Mouse (Mus musculus): ENCODE measurements around the gene Ahdc1. TPM values are rescaled to one million over a fixed set of nuclear protein-coding genes. Genes with fewer than 3 reads are reported as not detected.

Gene Ahdc1
- polyA plus RNA-seq, 1 experiment from 2014 or later: 10.5 TPM

GRCm38 (mm10) chr4:133083991-133084861 lies 73.2 kb downstream of the Ahdc1 start:
- WGBS: 19% methylated on average over 3 of the region's 3 CpGs
- Histone ChIP-seq H3K4me3 (no peak overlapping the region), H3K4me2 (replicated peaks) (peak overlapping the region; percentile 89), H3K9ac (peak overlapping the region; percentile 38; the same call in 1 of the 2 replicates), H3K36me3 (no peaks in the 10 kb centered on the region), H3K4me1 (peaks cover 38% of the 10 kb centered on the region), H3K27me3 (replicated peaks) (peaks cover 3% of the 10 kb centered on the region; the same call in 1 of the 2 replicates), H3K27ac (0 out of 2 replicates have a peak overlapping the region, but pooled peaks have one; percentile 3), H3K9me3 (no peaks in the 10 kb centered on the region)
- ATAC-seq (ENCODE audit: low FRiP score, low read depth): no peak

- Histone ChIP-seq H3K9me3 (no peaks in the 10 kb centered on the region), H3K4me1 (peaks cover 40% of the 10 kb centered on the region), H3K4me3 (peak overlapping the region; percentile 32)
Observed at GRCm38 (mm10) chr4:133085011-133085782, 74.1 kb downstream of the Ahdc1 start.

GRCm38 (mm10) chr4:133085783-133086342 lies 74.8 kb downstream of the Ahdc1 start:
- peak overlapping the region; percentile 89 for H3K4me2 ChIP-seq (replicated peaks)
- peaks cover 46% of the 10 kb centered on the region for H3K4me1 ChIP-seq
- H3K9me3 ChIP-seq: no peaks in the 10 kb centered on the region
- H3K27me3 ChIP-seq (replicated peaks): peaks cover 3% of the 10 kb centered on the region; the same call in 1 of the 2 replicates
- H3K9ac ChIP-seq: no peak overlapping the region
- no peak overlapping the region for H3K27ac ChIP-seq
- no peak for ATAC-seq (ENCODE audit: low FRiP score, low read depth)
- no peaks in the 10 kb centered on the region for H3K36me3 ChIP-seq
- no peak overlapping the region for H3K4me3 ChIP-seq
- WGBS: 9% methylated on average over 12 of the region's 12 CpGs

More at GRCm38 (mm10) chr4:133085011-133085782, 74.1 kb downstream of the Ahdc1 start:
- peak; percentile 27 for ATAC-seq (ENCODE audit: low FRiP score, low read depth)
- Histone ChIP-seq H3K27ac (no peak overlapping the region), H3K27me3 (replicated peaks) (peaks cover 3% of the 10 kb centered on the region; the same call in 1 of the 2 replicates), H3K36me3 (no peaks in the 10 kb centered on the region), H3K4me2 (replicated peaks) (peak overlapping the region; percentile 89), H3K9ac (peak overlapping the region; percentile 38)
- WGBS: under 1% methylated on average over 53 of the region's 53 CpGs

- Histone ChIP-seq H3K9ac (no peak overlapping the region), H3K27me3 (replicated peaks) (peaks cover 3% of the 10 kb centered on the region; the same call in 1 of the 2 replicates), H3K4me1 (peaks cover 55% of the 10 kb centered on the region), H3K4me2 (replicated peaks) (no peak overlapping the region), H3K27ac (no peak overlapping the region), H3K9me3 (no peaks in the 10 kb centered on the region), H3K4me3 (no peak overlapping the region), H3K36me3 (no peaks in the 10 kb centered on the region)
- ATAC-seq (ENCODE audit: low FRiP score, low read depth): no peak
- 87% methylated on average over 6 of the region's 6 CpGs for WGBS
Observed at GRCm38 (mm10) chr4:133087177-133087714, 76.2 kb downstream of the Ahdc1 start.

GRCm38 (mm10) chr4:133087835-133088234 lies 76.8 kb downstream of the Ahdc1 start:
- H3K27ac ChIP-seq: no peak overlapping the region
- no peaks in the 10 kb centered on the region for H3K36me3 ChIP-seq
- WGBS: 48% methylated on average over 8 of the region's 8 CpGs
- no peak overlapping the region for H3K9ac ChIP-seq
- H3K4me2 ChIP-seq (replicated peaks): no peak overlapping the region
- H3K9me3 ChIP-seq: no peaks in the 10 kb centered on the region
- peaks cover 61% of the 10 kb centered on the region for H3K4me1 ChIP-seq
- no peak for ATAC-seq (ENCODE audit: low FRiP score, low read depth)
- no peak overlapping the region for H3K4me3 ChIP-seq
- H3K27me3 ChIP-seq (replicated peaks): peaks cover 3% of the 10 kb centered on the region; the same call in 1 of the 2 replicates

GRCm38 (mm10) chr4:133089319-133089718 lies 78.3 kb downstream of the Ahdc1 start:
- no peak overlapping the region for H3K4me2 ChIP-seq (replicated peaks)
- H3K36me3 ChIP-seq: no peaks in the 10 kb centered on the region
- no peaks in the 10 kb centered on the region for H3K9me3 ChIP-seq
- H3K27me3 ChIP-seq (replicated peaks): peaks cover 3% of the 10 kb centered on the region
- no peak for ATAC-seq (ENCODE audit: low FRiP score, low read depth)
- peaks cover 73% of the 10 kb centered on the region for H3K4me1 ChIP-seq
- no peak overlapping the region for H3K27ac ChIP-seq
- no peak overlapping the region for H3K9ac ChIP-seq
- 84% methylated on average over 9 of the region's 9 CpGs for WGBS
- no peak overlapping the region for H3K4me3 ChIP-seq

GRCm38 (mm10) chr4:133089802-133090201 lies 78.7 kb downstream of the Ahdc1 start:
- WGBS: 82% methylated on average over 4 of the region's 4 CpGs
- Histone ChIP-seq H3K4me3 (no peak overlapping the region), H3K9me3 (no peaks in the 10 kb centered on the region), H3K36me3 (no peaks in the 10 kb centered on the region), H3K27ac (no peak overlapping the region), H3K4me2 (replicated peaks) (no peak overlapping the region), H3K9ac (0 out of 2 replicates have a peak overlapping the region, but pooled peaks have one; percentile 18), H3K4me1 (peaks cover 73% of the 10 kb centered on the region), H3K27me3 (replicated peaks) (peaks cover 3% of the 10 kb centered on the region)
- ATAC-seq (ENCODE audit: low FRiP score, low read depth): no peak

- no peaks in the 10 kb centered on the region for H3K36me3 ChIP-seq
- peak overlapping the region; percentile 5 for H3K4me2 ChIP-seq (replicated peaks)
- H3K9me3 ChIP-seq: no peaks in the 10 kb centered on the region
- H3K4me3 ChIP-seq: no peak overlapping the region
- no peak overlapping the region for H3K27ac ChIP-seq
- WGBS: 33% methylated on average over 8 of the region's 8 CpGs
- ATAC-seq (ENCODE audit: low FRiP score, low read depth): no peak
- peaks cover 3% of the 10 kb centered on the region for H3K27me3 ChIP-seq (replicated peaks)
- H3K4me1 ChIP-seq: peaks cover 73% of the 10 kb centered on the region
- peak overlapping the region; percentile 18 for H3K9ac ChIP-seq
Observed at GRCm38 (mm10) chr4:133090276-133090719, 79.2 kb downstream of the Ahdc1 start.

- no peak for ATAC-seq (ENCODE audit: low FRiP score, low read depth)
- H3K36me3 ChIP-seq: no peaks in the 10 kb centered on the region
- no peak overlapping the region for H3K4me3 ChIP-seq
- H3K27me3 ChIP-seq (replicated peaks): peaks cover 3% of the 10 kb centered on the region; the same call in 1 of the 2 replicates
- H3K27ac ChIP-seq: peak overlapping the region; percentile 59; the same call in 1 of the 2 replicates
- no peaks in the 10 kb centered on the region for H3K9me3 ChIP-seq
- 45% methylated on average over 18 of the region's 18 CpGs for WGBS
- peak overlapping the region; percentile 5 for H3K4me2 ChIP-seq (replicated peaks)
- peaks cover 71% of the 10 kb centered on the region for H3K4me1 ChIP-seq
- H3K9ac ChIP-seq: peak overlapping the region; percentile 18
Observed at GRCm38 (mm10) chr4:133090720-133091458, 79.8 kb downstream of the Ahdc1 start.

- peaks cover 66% of the 10 kb centered on the region for H3K4me1 ChIP-seq
- no peak for ATAC-seq (ENCODE audit: low FRiP score, low read depth)
- H3K36me3 ChIP-seq: no peaks in the 10 kb centered on the region
- H3K9me3 ChIP-seq: no peaks in the 10 kb centered on the region
- WGBS: 75% methylated on average over 4 of the region's 4 CpGs
- no peaks in the 10 kb centered on the region; the same call in 1 of the 2 replicates for H3K27me3 ChIP-seq (replicated peaks)
- H3K9ac ChIP-seq: no peak overlapping the region
- no peak overlapping the region for H3K27ac ChIP-seq
- H3K4me2 ChIP-seq (replicated peaks): no peak overlapping the region; the same call in 1 of the 2 replicates
- H3K4me3 ChIP-seq: no peak overlapping the region
Observed at GRCm38 (mm10) chr4:133091459-133091785, 80.4 kb downstream of the Ahdc1 start.

GRCm38 (mm10) chr4:133092453-133092901 lies 81.4 kb downstream of the Ahdc1 start:
- Histone ChIP-seq H3K9me3 (no peaks in the 10 kb centered on the region), H3K4me2 (replicated peaks) (peak overlapping the region; percentile 51), H3K9ac (peak overlapping the region; percentile 44; the same call in 1 of the 2 replicates), H3K36me3 (no peaks in the 10 kb centered on the region), H3K4me3 (0 out of 2 replicates have a peak overlapping the region, but pooled peaks have one; percentile 11), H3K4me1 (peaks cover 62% of the 10 kb centered on the region), H3K27me3 (replicated peaks) (no peaks in the 10 kb centered on the region; the same call in 1 of the 2 replicates), H3K27ac (peak overlapping the region; percentile 74; the same call in 1 of the 2 replicates)
- ATAC-seq (ENCODE audit: low FRiP score, low read depth): no peak; the same call in 1 of the 2 replicates
- WGBS: 5% methylated on average over 18 of the region's 18 CpGs

Data from neural tube, embryonic 12.5 days (tissue).